Mouse (Mus musculus) left cerebral cortex, adult 8-10 months (tissue): ENCODE measurements at regions not wholly inside any gene's neighbourhood (a gene's known extent, or its start where the extent isn't known, plus 50 kb on each side); places are given as distances from the start of the nearest gene placed in this dataset.

Experiments used
- DNase-seq, 2 experiments: peaks; one replicate each; pipeline ENCODE4 v3.0.0; 2022; ENCODE audit warnings: low spot score in 2 of 2

DNA sequence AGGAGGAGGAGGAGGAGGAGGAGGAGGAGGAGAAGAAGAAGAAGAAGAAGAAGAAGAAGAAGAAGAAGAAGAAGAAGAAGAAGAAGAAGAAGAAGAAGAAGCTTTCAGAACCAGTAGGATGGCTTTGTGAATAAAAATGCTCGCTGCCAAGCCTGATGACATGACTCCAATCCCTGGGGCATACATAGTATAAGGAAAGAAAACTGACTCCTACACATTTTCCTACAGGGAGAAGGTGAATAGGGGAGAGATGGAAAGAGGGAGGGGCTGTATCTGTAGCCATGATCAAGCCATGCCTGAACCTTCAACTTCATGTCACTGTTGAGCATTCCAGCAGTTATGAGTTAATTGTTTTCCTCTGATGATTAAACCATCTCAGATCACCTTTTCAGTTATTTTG is 460.2 kb upstream of the Gm10131 start:
- DNase-seq, result no peak

GRCm38 (mm10) chr8:34562278-34562677 is 450.7 kb upstream of the Gm10131 start:
- no peak for DNase-seq

DNA sequence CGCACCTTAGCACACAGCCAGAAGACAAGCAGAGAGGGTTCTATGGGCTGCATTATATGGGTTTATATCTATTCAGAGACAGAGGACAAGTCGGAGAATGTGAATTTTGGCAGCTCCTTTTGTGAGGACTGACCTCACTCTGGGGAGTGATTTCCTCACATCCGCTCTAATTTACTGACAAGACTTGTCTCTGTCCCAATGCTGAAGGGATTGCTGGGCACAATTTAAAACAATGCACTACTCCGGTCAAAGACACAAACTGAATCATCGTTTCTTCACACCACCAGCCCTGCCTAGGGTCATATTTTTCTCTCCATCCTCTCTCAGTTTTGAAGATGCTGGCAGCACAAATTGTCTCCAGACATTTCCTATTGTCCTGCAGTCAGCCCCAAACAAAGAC is 438.2 kb upstream of the Gm10131 start:
- DNase-seq, result no peak

- no peak for DNase-seq
These were observed 435.3 kb upstream of the Gm10131 start for GRCm38 (mm10) chr8:34546815-34547214.

GRCm38 (mm10) chr8:34542361-34543038 is 431.0 kb upstream of the Gm10131 start:
- DNase-seq, result no peak

- no peak for DNase-seq
These were observed 427.7 kb upstream of the Gm10131 start for GRCm38 (mm10) chr8:34539232-34539631.

GRCm38 (mm10) chr8:34535434-34535833 is 423.9 kb upstream of the Gm10131 start:
- no peak for DNase-seq

- DNase-seq, result no peak
These were observed 421.9 kb upstream of the Gm10131 start for GRCm38 (mm10) chr8:34533421-34533820.

- DNase-seq, result no peak
These were observed 419.6 kb upstream of the Gm10131 start for GRCm38 (mm10) chr8:34530896-34531679.

DNA sequence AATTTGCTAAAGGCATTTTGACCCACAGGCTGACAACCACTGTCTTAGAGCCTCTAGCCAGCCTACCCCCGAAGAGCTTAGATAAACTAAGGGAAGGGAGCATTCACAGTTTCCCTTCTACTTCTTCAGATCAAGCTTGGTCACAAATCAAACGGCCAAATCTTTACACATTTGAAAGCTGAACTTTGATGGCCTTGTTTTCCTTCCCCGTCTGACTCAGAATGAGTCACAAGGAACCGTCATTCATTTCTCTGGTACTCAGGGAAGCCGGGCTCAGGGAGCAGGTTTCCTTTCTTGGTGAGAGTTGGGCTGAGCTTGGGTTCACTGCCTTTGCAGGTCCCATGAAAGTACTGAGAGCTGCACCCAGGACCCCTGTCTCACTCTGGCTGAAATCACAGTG is 418.5 kb upstream of the Gm10131 start:
- no peak for DNase-seq

GRCm38 (mm10) chr8:34529452-34529851 is 417.9 kb upstream of the Gm10131 start:
- peak in 1 of 2 experiments; percentile 49 for DNase-seq

GRCm38 (mm10) chr8:34528213-34528612 is 416.7 kb upstream of the Gm10131 start:
- no peak for DNase-seq

GRCm38 (mm10) chr8:34525231-34525630 is 413.7 kb upstream of the Gm10131 start:
- no peak for DNase-seq

DNA sequence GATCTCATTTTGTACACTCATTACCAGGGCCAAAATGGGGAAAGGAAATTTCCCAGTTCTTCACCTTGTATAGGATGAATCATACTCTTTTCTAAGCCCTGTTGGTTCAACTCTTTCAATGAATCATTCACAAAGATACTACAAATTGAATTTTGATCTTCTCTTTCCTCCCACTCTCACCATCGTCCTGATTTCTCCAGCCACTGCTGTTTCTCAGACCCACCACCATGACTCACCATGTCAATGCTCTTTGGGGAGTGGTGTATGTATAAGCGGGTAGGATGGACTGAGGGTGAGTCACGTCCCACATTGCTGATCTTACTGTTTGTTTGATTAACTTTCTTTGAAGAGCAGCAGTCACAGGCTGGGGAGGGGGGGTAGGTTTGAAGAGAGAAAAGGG is 412.3 kb upstream of the Gm10131 start:
- no peak for DNase-seq

DNA sequence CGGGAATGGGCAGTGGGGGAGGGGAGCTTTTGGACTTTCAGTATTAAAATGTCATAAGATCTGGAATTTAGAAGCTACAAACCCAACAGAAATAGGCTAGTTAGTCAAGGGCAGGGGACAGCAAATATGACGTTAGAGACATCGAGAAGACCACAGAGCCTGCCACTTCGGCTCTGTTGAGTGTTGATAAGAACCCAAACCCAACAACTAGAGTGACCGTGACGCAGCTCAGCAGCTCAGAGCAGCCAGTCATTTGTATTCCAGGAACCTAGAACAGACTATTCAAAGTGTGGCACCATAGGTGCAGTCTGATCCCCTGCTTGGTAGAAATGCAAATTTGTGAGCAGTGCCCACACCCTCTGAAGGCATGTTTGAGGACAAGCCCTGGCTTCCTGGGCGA is 409.8 kb upstream of the Gm10131 start:
- no peak for DNase-seq

DNA sequence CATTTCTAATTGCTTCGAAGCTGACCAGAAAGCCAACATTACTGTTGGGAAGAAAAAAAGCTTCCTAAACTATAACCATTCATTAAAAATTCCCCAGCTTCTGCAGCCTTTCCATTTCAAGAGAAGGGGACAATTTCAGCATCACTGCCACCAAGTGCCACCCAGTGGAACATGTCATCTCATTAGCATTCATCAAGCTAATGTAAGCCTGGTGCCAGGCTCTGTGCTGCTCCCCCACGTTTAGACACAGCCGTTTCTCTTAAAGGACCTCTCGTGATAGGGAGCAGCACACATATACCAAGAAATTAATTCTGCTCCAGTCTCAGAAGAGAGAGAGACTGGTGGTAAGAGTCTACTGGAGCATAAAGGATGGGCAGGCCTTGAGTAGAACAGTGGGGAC is 409.1 kb upstream of the Gm10131 start:
- DNase-seq, result no peak

DNA sequence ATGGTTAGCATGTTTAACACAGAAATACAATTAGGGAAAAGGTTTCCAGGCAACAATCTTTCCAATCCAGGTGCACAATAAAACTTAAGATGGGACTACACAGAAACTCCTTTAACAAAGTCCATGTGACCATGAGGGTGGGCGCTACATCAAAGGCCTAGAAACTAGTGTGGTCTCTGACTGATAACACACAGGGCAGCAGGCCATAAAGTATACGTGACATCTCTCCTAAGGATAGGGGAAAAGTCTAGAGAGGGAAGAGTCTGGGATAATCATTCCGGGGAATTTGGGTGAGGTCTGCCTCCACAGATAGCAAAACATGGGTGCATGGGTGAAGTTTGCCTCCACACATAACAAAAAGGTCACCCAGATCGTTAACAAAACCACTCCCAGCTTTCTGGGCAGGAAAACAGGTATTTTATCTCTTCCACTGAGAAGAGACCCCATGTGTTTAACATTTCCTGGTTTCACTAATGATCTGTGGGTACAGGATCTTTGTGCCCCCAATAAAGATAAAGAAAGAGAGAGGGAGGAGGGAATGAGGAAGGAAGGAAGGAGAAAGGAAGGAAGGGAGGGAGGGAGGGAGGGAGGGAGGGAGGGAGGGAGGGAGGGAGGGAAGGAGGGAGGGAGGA is 402.0 kb upstream of the Gm10131 start:
- no peak for DNase-seq

- no peak for DNase-seq
These were observed 394.5 kb upstream of the Gm10131 start for GRCm38 (mm10) chr8:34505829-34506555.

- no peak for DNase-seq
These were observed 393.6 kb upstream of the Gm10131 start for GRCm38 (mm10) chr8:34505102-34505501.

DNA sequence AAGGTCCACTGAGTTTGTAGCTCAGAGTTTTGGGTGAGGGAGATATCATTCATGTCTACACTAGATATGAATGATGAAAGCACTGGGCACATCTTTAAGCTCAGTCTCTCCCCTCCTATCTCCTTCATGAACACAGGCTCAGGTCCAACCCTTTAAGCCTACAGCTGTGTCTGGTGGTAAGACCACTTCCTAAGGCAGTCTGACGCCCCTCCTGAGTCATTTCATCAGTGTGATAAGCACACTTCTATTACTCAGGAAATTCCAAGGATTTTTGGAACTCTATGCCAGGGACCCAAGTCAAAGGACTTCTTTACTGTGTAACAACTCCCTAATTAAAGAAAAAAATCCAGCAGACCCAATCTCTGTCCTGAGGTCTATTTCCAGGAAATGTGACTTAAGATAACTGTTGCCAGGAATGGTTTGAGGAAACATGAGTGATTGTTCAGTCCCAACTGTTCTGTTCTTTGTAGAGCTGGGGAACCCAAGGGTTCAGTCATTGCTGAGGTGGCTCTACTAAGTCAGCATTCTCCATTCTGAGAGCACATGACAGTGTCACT is 391.1 kb upstream of the Gm10131 start:
- no peak for DNase-seq

DNA sequence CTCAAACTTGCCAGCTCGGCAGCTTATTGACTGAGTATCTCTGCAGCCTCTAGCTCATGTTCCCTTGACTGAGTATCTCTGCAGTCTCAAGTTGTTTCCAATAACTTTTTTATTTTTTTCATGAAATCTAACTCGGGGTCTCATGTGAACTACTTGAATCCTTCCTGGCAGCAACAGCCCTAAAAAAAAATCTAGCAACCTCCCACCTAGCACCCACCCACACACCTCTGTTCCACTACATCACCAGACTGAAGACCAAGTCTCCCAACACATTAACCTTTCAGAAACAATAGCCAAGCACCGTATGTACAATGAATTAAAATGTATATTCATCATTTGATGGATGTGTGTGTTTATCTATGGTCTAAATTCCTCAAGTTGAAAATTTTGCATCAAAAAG is 387.7 kb upstream of the Gm10131 start:
- DNase-seq, result no peak

DNA sequence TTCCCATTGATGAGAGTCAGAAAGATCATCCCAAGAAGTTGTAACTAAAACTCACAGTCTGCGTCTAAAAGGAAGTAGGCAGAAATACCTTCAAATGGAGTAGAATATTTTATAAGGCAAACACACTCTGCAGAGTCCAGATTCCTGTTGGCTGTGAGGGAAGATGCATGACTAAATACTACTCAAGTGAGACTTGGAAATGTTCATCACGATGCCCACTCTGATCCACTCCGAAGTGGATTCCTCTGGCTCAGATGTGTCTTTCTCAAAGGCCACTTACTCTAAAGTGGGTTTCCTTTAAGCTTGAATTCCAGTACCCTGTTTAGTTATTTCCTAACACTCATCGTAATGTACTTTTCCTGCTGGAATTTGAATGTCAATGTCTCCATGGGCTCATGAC is 385.2 kb upstream of the Gm10131 start:
- no peak for DNase-seq
